Mouse (Mus musculus) heart, embryonic 16.5 days (tissue): ENCODE results near the gene Sh3gl1. TPM values are rescaled to one million over a fixed set of nuclear protein-coding genes. Genes with fewer than 3 reads are reported as not detected.
"Not testable (repeated sequence)": the region's sequence is repeated elsewhere in the genome, so short reads cannot be mapped to it uniquely, and the experiment has no call there.

Source experiments
- ATAC-seq: fragments of 200-750 bp; cut with Nextera tagmentation; replicated peaks from 2 replicates; pipeline ENCODE4 v1.8.0; 2017; ENCODE audit warnings: moderate number of reproducible peaks; ENCODE audit not compliant: insufficient read depth, low FRiP score; ENCODE audit errors: extremely low read depth
- H3K27ac ChIP-seq: fragments of 300-500 bp; sonication (generic); 2 replicates; pipeline ENCODE4 v1.5.1; 2014; ENCODE audit warnings: mild to moderate bottlenecking, low read length, control low read depth, moderate library complexity
- H3K27me3 ChIP-seq: fragments of 300-500 bp; sonication (generic); 2 replicates; pipeline ENCODE4 v1.6.1; 2014; ENCODE audit warnings: low read length, mixed read lengths; ENCODE audit not compliant: control insufficient read depth, insufficient read depth
- H3K36me3 ChIP-seq: fragments of 300-500 bp; sonication (generic); 2 replicates; pipeline ENCODE4 v1.6.1; 2014; ENCODE audit not compliant: control insufficient read depth, insufficient read depth
- H3K4me1 ChIP-seq: fragments of 300-500 bp; sonication (generic); 2 replicates; pipeline ENCODE4 v1.6.1; 2014; ENCODE audit warnings: low read length, mixed read lengths; ENCODE audit not compliant: control insufficient read depth, insufficient read depth
- H3K4me2 ChIP-seq: fragments of 300-500 bp; sonication (generic); 2 replicates; pipeline ENCODE4 v1.6.1; 2014; ENCODE audit warnings: low read depth, mild to moderate bottlenecking, control low read depth, low read length
- H3K4me3 ChIP-seq: fragments of 300-500 bp; sonication (generic); 2 replicates; pipeline ENCODE4 v1.5.1; 2014; ENCODE audit warnings: mild to moderate bottlenecking, control low read depth, low read length
- H3K9ac ChIP-seq: fragments of 300-500 bp; sonication (generic); 2 replicates; pipeline ENCODE4 v1.6.1; 2014; ENCODE audit warnings: low read length, control low read depth
- H3K9me3 ChIP-seq: fragments of 300-500 bp; sonication (generic); replicated peaks from 2 replicates; pipeline ENCODE4 v1.6.1; 2016; ENCODE audit warnings: low read length; ENCODE audit not compliant: control insufficient read depth
- WGBS: fragments of 180-500 bp; shearing (Covaris S2); extraction: QIAGEN DNeasy Blood & Tissue Kit; methylation state at CpG from one replicate; pipeline ENCODE4 v1.1.7; 2014; 5-methylcytosine and 5-hydroxymethylcytosine counted together
- polyA plus RNA-seq: library from polyadenylated mRNA; unstranded; fragments of >200 nt; fragmentation: Nextera tagmentation; extraction: Ambion mirVana; gene quantifications from 2 replicates; pipeline ENCODE4 v1.2.1, GENCODE M21; 2015

Sh3gl1 gene
- polyA plus RNA-seq, 1 experiment from 2014 or later = 81.1 TPM

GRCm38 (mm10) chr17:56072243-56072642 is 35.8 kb upstream of the Sh3gl1 start:
- H3K4me1 ChIP-seq = peaks cover 13% of the 10 kb centered on the region
- no peak overlapping the region for H3K27ac ChIP-seq
- H3K4me3 ChIP-seq = no peak overlapping the region
- WGBS = 88% methylated on average over 5 of the region's 5 CpGs
- no peak overlapping the region for H3K4me2 ChIP-seq
- H3K36me3 ChIP-seq = peaks cover 55% of the 10 kb centered on the region
- H3K9ac ChIP-seq = no peak overlapping the region
- no peak for ATAC-seq
- H3K27me3 ChIP-seq = no peaks in the 10 kb centered on the region
- H3K9me3 ChIP-seq = no peaks in the 10 kb centered on the region

DNA sequence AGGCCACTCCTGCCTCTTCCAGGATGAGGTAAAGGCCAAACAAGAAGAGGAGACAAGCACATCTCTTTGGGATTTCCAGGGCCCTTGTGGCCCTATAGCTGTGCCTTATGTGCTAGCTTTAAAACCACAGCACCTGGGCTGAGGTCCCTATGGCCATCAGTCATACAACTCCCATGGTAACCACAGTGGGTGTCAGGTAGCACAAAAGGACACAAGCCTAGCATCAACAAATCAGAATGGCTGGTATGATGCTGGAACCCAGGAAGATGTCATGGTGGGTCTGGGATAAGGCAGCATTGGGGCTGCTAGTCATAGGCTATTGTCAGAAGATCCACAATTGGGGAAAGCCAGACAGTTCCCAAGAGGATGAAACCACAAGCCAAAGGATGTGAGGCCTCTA is 34.7 kb upstream of the Sh3gl1 start:
- Histone ChIP-seq H3K4me3 (no peak overlapping the region), H3K9ac (no peak overlapping the region), H3K27ac (no peak overlapping the region), H3K27me3 (no peaks in the 10 kb centered on the region), H3K4me1 (peaks cover 13% of the 10 kb centered on the region), H3K9me3 (no peaks in the 10 kb centered on the region), H3K4me2 (no peak overlapping the region), H3K36me3 (peaks cover 64% of the 10 kb centered on the region)
- no peak for ATAC-seq

DNA sequence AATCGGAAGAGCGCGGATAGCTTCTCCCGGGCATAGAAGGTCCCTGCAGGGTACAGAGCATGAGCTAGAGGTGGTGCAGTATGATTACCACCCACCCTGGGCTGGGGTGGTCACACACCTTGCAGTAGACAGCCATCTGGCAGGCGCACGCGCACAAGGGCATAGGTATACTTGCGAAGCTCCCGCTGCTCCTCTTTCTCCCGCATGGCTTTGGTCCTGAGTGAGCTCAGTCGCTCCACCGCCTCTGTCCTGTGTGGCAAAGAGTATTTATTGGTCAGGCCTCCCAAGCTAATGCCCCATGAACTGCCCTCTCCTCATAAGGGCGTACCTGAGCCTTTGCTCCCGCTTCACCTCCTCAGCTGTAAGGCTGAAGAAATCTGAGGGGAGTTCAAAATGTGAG is 32.6 kb upstream of the Sh3gl1 start:
- Histone ChIP-seq H3K27me3 (no peaks in the 10 kb centered on the region), H3K9me3 (no peaks in the 10 kb centered on the region), H3K4me2 (no peak overlapping the region), H3K4me3 (no peak overlapping the region), H3K9ac (no peak overlapping the region), H3K27ac (no peak overlapping the region), H3K36me3 (peaks cover 81% of the 10 kb centered on the region), H3K4me1 (peaks cover 4% of the 10 kb centered on the region)
- WGBS = 95% methylated on average over 14 of the region's 14 CpGs
- ATAC-seq = no peak

DNA sequence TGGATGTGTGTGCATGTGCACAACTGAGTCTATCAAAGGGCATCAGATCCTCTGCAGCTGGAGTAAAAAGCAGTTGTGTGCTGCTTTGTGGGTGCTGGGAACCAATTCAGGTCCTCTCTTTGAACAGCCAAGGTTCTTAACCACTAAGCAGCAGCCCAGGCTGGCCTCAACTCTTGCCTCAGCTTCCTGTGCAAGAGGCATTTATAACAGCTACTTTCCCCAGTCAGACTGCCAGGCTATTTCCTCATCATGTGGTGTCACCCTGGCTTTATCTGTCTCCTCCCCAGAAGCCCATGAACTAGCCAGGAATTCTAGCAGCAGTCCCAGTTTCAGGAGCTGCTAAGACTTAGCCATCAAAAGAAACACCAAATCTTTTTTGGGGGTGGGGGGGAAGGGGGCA is 30.0 kb upstream of the Sh3gl1 start:
- H3K4me1 ChIP-seq = no peaks in the 10 kb centered on the region
- ATAC-seq = no peak
- no peaks in the 10 kb centered on the region for H3K27me3 ChIP-seq

GRCm38 (mm10) chr17:56065715-56066114 is 29.3 kb upstream of the Sh3gl1 start:
- not testable (repeated sequence) for H3K27ac ChIP-seq, H3K4me1 ChIP-seq, H3K4me2 ChIP-seq, H3K9me3 ChIP-seq, H3K9ac ChIP-seq, ATAC-seq, H3K4me3 ChIP-seq, H3K27me3 ChIP-seq
- 86% methylated on average over 6 of the region's 6 CpGs for WGBS
- peaks cover 86% of the 10 kb centered on the region for H3K36me3 ChIP-seq

More for the DNA sequence above, 30.0 kb upstream of the Sh3gl1 start:
- H3K9me3 ChIP-seq = no peaks in the 10 kb centered on the region
- H3K9ac ChIP-seq = no peak overlapping the region
- H3K27ac ChIP-seq = no peak overlapping the region
- H3K4me2 ChIP-seq = no peak overlapping the region
- H3K36me3 ChIP-seq = peaks cover 93% of the 10 kb centered on the region
- no peak overlapping the region for H3K4me3 ChIP-seq

GRCm38 (mm10) chr17:56062081-56062480 is 25.6 kb upstream of the Sh3gl1 start:
- peaks cover 79% of the 10 kb centered on the region for H3K36me3 ChIP-seq
- H3K4me2 ChIP-seq = no peak overlapping the region
- no peak for ATAC-seq
- no peak overlapping the region for H3K9ac ChIP-seq
- no peaks in the 10 kb centered on the region for H3K4me1 ChIP-seq
- no peaks in the 10 kb centered on the region for H3K9me3 ChIP-seq
- H3K27me3 ChIP-seq = no peaks in the 10 kb centered on the region
- WGBS = 87% methylated on average over 7 of the region's 7 CpGs
- no peak overlapping the region for H3K27ac ChIP-seq
- no peak overlapping the region for H3K4me3 ChIP-seq

DNA sequence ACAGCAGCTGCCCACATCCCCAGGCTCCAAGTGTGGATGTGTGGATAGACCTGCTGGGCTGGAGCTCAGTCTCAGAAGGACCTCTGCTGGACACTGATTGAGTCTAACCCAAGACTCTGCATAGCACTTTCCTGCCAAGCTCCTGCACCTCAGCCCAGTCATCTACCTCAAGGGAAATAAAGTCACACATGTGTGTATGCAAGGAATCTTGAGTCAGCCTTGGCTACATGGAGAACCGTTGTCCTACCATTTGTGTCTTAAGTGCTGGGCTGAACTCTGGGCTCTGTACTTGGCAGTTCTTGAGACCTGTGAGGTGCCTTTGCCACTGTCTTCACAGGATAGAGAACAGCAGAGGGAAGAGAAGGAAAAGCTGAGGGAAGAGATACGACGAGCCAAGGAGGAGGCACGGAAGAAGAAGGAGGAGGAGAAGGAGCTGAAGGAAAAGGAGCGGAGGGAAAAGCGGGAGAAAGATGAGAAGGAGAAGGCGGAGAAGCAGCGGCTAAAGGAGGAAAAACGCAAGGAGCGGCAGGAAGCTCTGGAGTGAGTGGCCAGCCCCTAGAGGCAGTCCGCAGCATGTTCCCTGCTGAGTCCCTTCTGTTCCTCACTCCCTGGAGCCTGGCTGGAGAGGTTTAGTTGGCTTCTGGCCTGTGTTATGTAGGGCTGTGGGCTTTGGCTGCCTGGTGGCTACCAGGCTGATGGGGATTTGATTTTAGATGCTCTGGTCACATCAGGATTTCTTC is 21.1 kb upstream of the Sh3gl1 start:
- H3K36me3 ChIP-seq = peaks cover 40% of the 10 kb centered on the region
- 83% methylated on average over 11 of the region's 11 CpGs for WGBS
- no peaks in the 10 kb centered on the region for H3K27me3 ChIP-seq
- H3K9ac ChIP-seq = no peak overlapping the region
- H3K9me3 ChIP-seq = no peaks in the 10 kb centered on the region
- no peaks in the 10 kb centered on the region for H3K4me1 ChIP-seq
- H3K27ac ChIP-seq = no peak overlapping the region
- H3K4me2 ChIP-seq = no peak overlapping the region
- H3K4me3 ChIP-seq = no peak overlapping the region
- no peak for ATAC-seq

DNA sequence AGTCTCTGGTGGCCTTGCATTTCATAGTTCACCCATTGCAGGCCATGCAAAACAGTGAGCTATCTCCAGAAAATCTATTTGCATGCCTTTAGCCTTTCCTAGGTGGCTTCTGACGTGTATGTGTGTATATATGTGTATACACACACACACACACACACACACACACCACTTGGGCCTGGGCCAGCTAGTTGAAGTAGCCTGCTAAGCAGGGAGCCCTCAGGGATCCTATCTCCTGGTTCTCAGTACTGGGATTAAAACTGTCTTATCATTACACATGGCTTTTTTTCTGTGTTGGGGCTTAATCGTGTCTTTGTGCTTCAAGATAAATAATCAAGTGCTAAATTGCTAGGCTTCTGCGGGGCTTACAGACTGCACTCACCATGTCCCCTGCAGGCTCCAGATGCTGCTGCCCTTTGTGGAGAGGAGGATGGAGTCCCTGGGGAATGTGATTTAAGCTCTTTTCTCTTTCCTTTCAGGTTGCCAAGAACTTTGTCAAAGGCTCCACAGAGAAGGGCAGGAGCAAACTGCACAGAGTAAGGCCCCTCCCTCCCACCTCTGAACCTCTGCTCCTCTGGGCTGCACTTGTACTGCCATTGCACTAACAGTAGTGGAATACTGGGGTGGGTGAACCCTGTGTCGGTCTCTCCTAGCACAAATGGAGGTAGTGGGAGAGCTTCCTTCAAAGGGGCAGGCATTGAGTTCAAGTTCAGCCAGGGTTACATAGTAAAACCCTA is 19.7 kb upstream of the Sh3gl1 start:
- Histone ChIP-seq H3K9me3 (no peaks in the 10 kb centered on the region), H3K4me3 (no peak overlapping the region), H3K36me3 (peaks cover 29% of the 10 kb centered on the region), H3K4me1 (no peaks in the 10 kb centered on the region), H3K9ac (no peak overlapping the region), H3K27ac (no peak overlapping the region), H3K4me2 (no peak overlapping the region), H3K27me3 (no peaks in the 10 kb centered on the region)
- ATAC-seq = no peak
- 38% methylated on average over 4 of the region's 4 CpGs for WGBS

DNA sequence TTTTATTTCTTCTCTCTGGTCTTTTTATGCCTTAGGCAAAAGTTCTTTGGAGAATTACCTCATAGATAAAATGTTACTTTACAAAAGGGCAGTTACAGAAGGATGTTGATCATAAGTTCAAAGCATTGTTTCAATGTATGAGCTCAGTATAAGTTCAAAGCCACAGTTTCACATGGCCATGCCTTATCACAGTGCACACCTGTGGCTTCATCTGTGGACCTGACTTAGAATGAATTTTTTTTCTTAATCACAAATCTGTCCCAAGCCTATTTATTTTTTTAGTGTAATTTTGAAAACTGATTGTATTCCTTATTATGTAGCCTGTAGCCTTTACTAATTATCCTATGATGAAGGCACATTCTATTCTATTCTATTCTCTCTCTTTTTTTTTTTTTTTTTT is 18.5 kb upstream of the Sh3gl1 start:
- no peaks in the 10 kb centered on the region for H3K27me3 ChIP-seq
- no peaks in the 10 kb centered on the region for H3K9me3 ChIP-seq
- no peak for ATAC-seq
- no peaks in the 10 kb centered on the region for H3K4me1 ChIP-seq
- H3K4me2 ChIP-seq = no peak overlapping the region
- H3K9ac ChIP-seq = no peak overlapping the region
- H3K27ac ChIP-seq = no peak overlapping the region
- H3K4me3 ChIP-seq = no peak overlapping the region
- peaks cover 24% of the 10 kb centered on the region for H3K36me3 ChIP-seq
